9 mouse cellular contexts compared by ENCODE assay signal in genomic region chr2:93469118-93469517, GRCm38 (mm10). TPM values are rescaled to one million over a fixed set of nuclear protein-coding genes. Genes with fewer than 3 reads are reported as not detected.
A peak's percentile ranks its signal among the peaks of the same experiment; 100 is the strongest.
DNase-seq lines count a peak whose midpoint lies in the region; ATAC-seq lines count a peak whose summit lies in the region.
"Had no signal": no experiment of that assay in that cellular context is flagged by ENCODE, and none has a peak within 500 bp of the region (broad histone marks: within the 10 kb centered on the region; RNA-seq: fewer than 3 reads in every experiment).

No protein-coding gene starts in this region.

- no peaks in the 10 kb centered on the region for H3K36me3 ChIP-seq in forebrain, embryonic 14.5 days (ENCODE audit: control insufficient read depth, insufficient read depth, low read length)
- H3K36me3 ChIP-seq in forebrain, embryonic 16.5 days (ENCODE audit: control insufficient read depth, insufficient read depth): no peaks in the 10 kb centered on the region
- no peaks in the 10 kb centered on the region for H3K36me3 ChIP-seq in midbrain, embryonic 10.5 days
- H3K36me3 ChIP-seq in midbrain, embryonic 13.5 days: no peaks in the 10 kb centered on the region

- H3K9ac ChIP-seq in forebrain, embryonic 14.5 days (ENCODE audit: low read length): no peak overlapping the region
- no peak overlapping the region for H3K9ac ChIP-seq in forebrain, embryonic 16.5 days (replicated peaks; ENCODE audit: low read depth, low read length)
- no peak overlapping the region for H3K9ac ChIP-seq in midbrain, embryonic 13.5 days (replicated peaks)

- H3K4me1 ChIP-seq in forebrain, embryonic 14.5 days (ENCODE audit: control insufficient read depth, insufficient read depth, low read length): no peaks in the 10 kb centered on the region
- H3K4me1 ChIP-seq in forebrain, embryonic 16.5 days (replicated peaks; ENCODE audit: control insufficient read depth, insufficient read depth, low read length): peaks cover 5% of the 10 kb centered on the region
- peaks cover 29% of the 10 kb centered on the region for H3K4me1 ChIP-seq in midbrain, embryonic 10.5 days
- peaks cover 9% of the 10 kb centered on the region for H3K4me1 ChIP-seq in midbrain, embryonic 13.5 days (replicated peaks)

- H3K27me3 ChIP-seq in forebrain, embryonic 14.5 days (replicated peaks; ENCODE audit: control insufficient read depth, insufficient read depth, low read length): no peaks in the 10 kb centered on the region
- no peaks in the 10 kb centered on the region for H3K27me3 ChIP-seq in forebrain, embryonic 16.5 days (replicated peaks; ENCODE audit: control insufficient read depth, insufficient read depth, low read length)
- peaks cover 62% of the 10 kb centered on the region for H3K27me3 ChIP-seq in midbrain, embryonic 10.5 days (ENCODE audit: low read depth, poor library complexity, severe bottlenecking)
- peaks cover 28% of the 10 kb centered on the region for H3K27me3 ChIP-seq in midbrain, embryonic 13.5 days
- H3K27me3 ChIP-seq: Patski had no signal

- H3K4me3 ChIP-seq in forebrain, embryonic 14.5 days (ENCODE audit: low read depth, low read length): no peak overlapping the region
- no peak overlapping the region for H3K4me3 ChIP-seq in forebrain, embryonic 16.5 days (replicated peaks; ENCODE audit: low read length)
- no peak overlapping the region for H3K4me3 ChIP-seq in midbrain, embryonic 10.5 days
- no peak overlapping the region for H3K4me3 ChIP-seq in midbrain, embryonic 13.5 days (replicated peaks)

- peak; percentile 64 for DNase-seq in forebrain, embryonic 14.5 days (ENCODE audit: low spot score)
- DNase-seq in midbrain, embryonic 10.5 days (ENCODE audit: low spot score): peak; percentile 76
- peak; percentile 84 for DNase-seq in embryo, embryonic 10 days (ENCODE audit: low spot score)
- DNase-seq in mesoderm, embryonic 11.5 days (ENCODE audit: low read depth, low spot score): peak; percentile 74
- DNase-seq in Muller cell, postnatal 12 days (ENCODE audit: inconsistent ontology term): no peak

- no peak overlapping the region for H3K4me2 ChIP-seq in forebrain, embryonic 14.5 days (ENCODE audit: low read length)
- H3K4me2 ChIP-seq in forebrain, embryonic 16.5 days (ENCODE audit: low read length): no peak overlapping the region
- H3K4me2 ChIP-seq in midbrain, embryonic 13.5 days (replicated peaks): no peak overlapping the region

- no peaks in the 10 kb centered on the region for H3K9me3 ChIP-seq in forebrain, embryonic 14.5 days (replicated peaks; ENCODE audit: control insufficient read depth, low read length)
- H3K9me3 ChIP-seq in forebrain, embryonic 16.5 days (ENCODE audit: control insufficient read depth, low read length): no peaks in the 10 kb centered on the region
- no peaks in the 10 kb centered on the region for H3K9me3 ChIP-seq in midbrain, embryonic 10.5 days (replicated peaks)
- H3K9me3 ChIP-seq in midbrain, embryonic 13.5 days: no peaks in the 10 kb centered on the region

- H3K27ac ChIP-seq in forebrain, embryonic 14.5 days (ENCODE audit: low read depth, low read length): no peak overlapping the region
- no peak overlapping the region for H3K27ac ChIP-seq in forebrain, embryonic 16.5 days (ENCODE audit: low read length)
- H3K27ac ChIP-seq in midbrain, embryonic 10.5 days (replicated peaks): peak overlapping the region; percentile 57
- H3K27ac ChIP-seq in midbrain, embryonic 13.5 days: no peak overlapping the region

- ATAC-seq in forebrain, embryonic 14.5 days: no peak
- ATAC-seq in forebrain, embryonic 16.5 days: no peak
- ATAC-seq in midbrain, embryonic 13.5 days: no peak
- no peak for ATAC-seq in monocyte, adult 5-6 weeks (replicated peaks; ENCODE audit: insufficient number of reproducible peaks, low FRiP score, low TSS enrichment, poor library complexity, severe bottlenecking)
- ATAC-seq: Patski had no signal

- WGBS in forebrain, embryonic 14.5 days: 6% methylated on average over 7 of the region's 7 CpGs
- 14% methylated on average over 7 of the region's 7 CpGs for WGBS in forebrain, embryonic 16.5 days
- 7% methylated on average over 7 of the region's 7 CpGs for WGBS in midbrain, embryonic 10.5 days
- 4% methylated on average over 7 of the region's 7 CpGs for WGBS in midbrain, embryonic 13.5 days

RNA-seq across cellular contexts. Expression of gene Cd82, which starts 6.2 kb away (rescaled TPM):
- polyA plus RNA-seq in forebrain, embryonic 14.5 days (2014; fragmentation: Nextera tagmentation; extraction: Ambion mirVana): 16.8 and 18.6 TPM in 2 replicates
- 18.3 and 22.1 TPM in 2 replicates for polyA plus RNA-seq in forebrain, embryonic 16.5 days (2015; fragmentation: Nextera tagmentation; extraction: Ambion mirVana)
- 5.1 and 5.9 TPM in 2 replicates for polyA plus RNA-seq in midbrain, embryonic 10.5 days (2016; fragmentation: Nextera tagmentation; extraction: Ambion mirVana)
- 12.6 and 16.2 TPM in 2 replicates for polyA plus RNA-seq in midbrain, embryonic 13.5 days (2015; fragmentation: Nextera tagmentation; extraction: Ambion mirVana)
- total RNA-seq in monocyte, adult 5-6 weeks (2017): 197 to 239 TPM (median 203 TPM) in 3 replicates
